Mouse (Mus musculus) adrenal gland, postnatal 36 days (tissue): ENCODE measurements around the gene Zfp273. TPM values are rescaled to one million over a fixed set of nuclear protein-coding genes. Genes with fewer than 3 reads are reported as not detected.
"Not testable (repeated sequence)": the region's sequence is repeated elsewhere in the genome, so short reads cannot be mapped to it uniquely, and the experiment has no call there.

Experiments used
- DNase-seq, 2 experiments: peaks; one replicate each; pipeline ENCODE4 v3.0.0; 2021; ENCODE audit warnings: mixed read lengths in 1 of 2
- total RNA-seq, 2 experiments: library from RNA; stranded (reverse); gene quantifications; 2 replicates each; pipeline ENCODE4 v1.2.3; 2021

Gene Zfp273
- total RNA-seq, 2 experiments from 2014 or later, result 2.3 to 4.2 TPM

GRCm38 (mm10) chr13:67867899-67868298, 54.4 kb downstream of the Zfp273 start:
- DNase-seq, result peak; percentile 13 to 44

DNA sequence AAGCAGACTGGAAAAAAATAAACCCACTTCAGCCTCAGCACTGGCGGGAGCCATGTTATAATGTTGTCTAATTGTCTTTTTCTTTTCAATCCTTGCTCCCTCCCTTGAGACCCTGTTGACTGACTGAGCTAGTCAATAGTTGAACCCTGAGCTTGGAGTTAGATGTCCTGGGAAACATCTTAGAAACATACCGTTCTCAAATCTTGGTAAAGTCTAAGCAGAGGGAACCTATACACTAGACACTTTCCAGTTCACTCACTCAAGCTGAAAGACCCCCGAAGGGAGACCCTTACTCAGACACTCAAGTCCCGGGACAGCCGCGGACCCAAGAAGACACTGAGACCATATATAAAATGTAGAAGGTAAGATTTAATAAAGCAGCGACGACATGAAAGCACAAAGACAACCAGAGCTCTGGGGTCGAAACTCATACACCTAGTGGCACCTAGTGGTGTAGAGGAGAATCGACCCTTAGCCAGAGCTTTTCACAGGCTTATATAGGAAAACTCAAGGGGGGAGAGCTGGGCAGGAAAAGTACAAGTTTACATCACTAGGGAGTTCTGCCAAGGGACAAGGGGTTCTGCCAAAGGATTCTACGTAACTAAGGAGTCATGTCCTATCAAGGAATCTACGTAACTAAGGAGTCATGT, 62.6 kb downstream of the Zfp273 start:
- not testable (repeated sequence) for DNase-seq

Other genes with a start within 250 kb of the Zfp273 start
- 1 to 10 TPM; 7.5 to 7.7 TPM for gene Zfp729b, start 204.0 kb upstream of the Zfp273 start, total RNA-seq
- 1 to 10 TPM; 1.0 to 1.9 TPM for gene Gm49345, start 176.0 kb upstream of the Zfp273 start, total RNA-seq
- 1 to 10 TPM; 5.8 to 7.5 TPM for gene Zfp729a, start 175.9 kb upstream of the Zfp273 start, total RNA-seq
- 10 to 100 TPM in 1 of 2 experiments, 1 to 10 TPM in 1; 9.9 to 10.7 TPM for gene Zfp738, start 126.7 kb upstream of the Zfp273 start, total RNA-seq
- gene Zfp65, start 84.6 kb upstream of the Zfp273 start, total RNA-seq, result 10 to 100 TPM in 1 of 2 experiments, 1 to 10 TPM in 1; 8.2 to 12.0 TPM
- gene Zfp85, start 58.5 kb upstream of the Zfp273 start, total RNA-seq, result 1 to 10 TPM; 3.7 to 4.2 TPM
- gene Zfp493, start 34.0 kb upstream of the Zfp273 start, total RNA-seq, result 1 to 10 TPM; 1.7 to 3.5 TPM
- 1 to 10 TPM; 2.7 to 3.8 TPM for gene Gm10037, start 17.4 kb downstream of the Zfp273 start, total RNA-seq
- not detected for gene BC048507, start 49.6 kb downstream of the Zfp273 start, total RNA-seq